Mouse (Mus musculus) heart, adult 11 months (tissue): ENCODE results near the gene Gemin6.
A peak's percentile ranks its signal among the peaks of the same experiment; 100 is the strongest.

Experiments
- DNase-seq: peaks from one replicate; pipeline ENCODE4 v3.0.0; 2022

Gemin6 gene

GRCm38 (mm10) chr17:80235477-80235876, 11.2 kb downstream of the Gemin6 start:
- DNase-seq = no peak

GRCm38 (mm10) chr17:80236805-80237204, 12.6 kb downstream of the Gemin6 start:
- DNase-seq = no peak

- DNase-seq = no peak
Measured at GRCm38 (mm10) chr17:80237475-80237874, 13.2 kb downstream of the Gemin6 start.

GRCm38 (mm10) chr17:80241594-80241993, 17.4 kb downstream of the Gemin6 start:
- DNase-seq = no peak

- no peak for DNase-seq
Measured at GRCm38 (mm10) chr17:80243116-80243515, 18.9 kb downstream of the Gemin6 start.

GRCm38 (mm10) chr17:80252757-80253525, 28.7 kb downstream of the Gemin6 start:
- DNase-seq = peak; percentile 93

- no peak for DNase-seq
Measured at GRCm38 (mm10) chr17:80254421-80254820, 30.2 kb downstream of the Gemin6 start.

- DNase-seq = peak; percentile 98
Measured at GRCm38 (mm10) chr17:80255208-80255607, 31.0 kb downstream of the Gemin6 start.

- peak; percentile 76 for DNase-seq
Measured at GRCm38 (mm10) chr17:80267065-80267464, 42.8 kb downstream of the Gemin6 start.

GRCm38 (mm10) chr17:80268151-80268550, 43.9 kb downstream of the Gemin6 start:
- DNase-seq = peak; percentile 63

GRCm38 (mm10) chr17:80270622-80271021, 46.4 kb downstream of the Gemin6 start:
- peak; percentile 55 for DNase-seq
